Mouse (Mus musculus): Measurements from ENCODE around the gene Rerg.

Gene Rerg

DNA sequence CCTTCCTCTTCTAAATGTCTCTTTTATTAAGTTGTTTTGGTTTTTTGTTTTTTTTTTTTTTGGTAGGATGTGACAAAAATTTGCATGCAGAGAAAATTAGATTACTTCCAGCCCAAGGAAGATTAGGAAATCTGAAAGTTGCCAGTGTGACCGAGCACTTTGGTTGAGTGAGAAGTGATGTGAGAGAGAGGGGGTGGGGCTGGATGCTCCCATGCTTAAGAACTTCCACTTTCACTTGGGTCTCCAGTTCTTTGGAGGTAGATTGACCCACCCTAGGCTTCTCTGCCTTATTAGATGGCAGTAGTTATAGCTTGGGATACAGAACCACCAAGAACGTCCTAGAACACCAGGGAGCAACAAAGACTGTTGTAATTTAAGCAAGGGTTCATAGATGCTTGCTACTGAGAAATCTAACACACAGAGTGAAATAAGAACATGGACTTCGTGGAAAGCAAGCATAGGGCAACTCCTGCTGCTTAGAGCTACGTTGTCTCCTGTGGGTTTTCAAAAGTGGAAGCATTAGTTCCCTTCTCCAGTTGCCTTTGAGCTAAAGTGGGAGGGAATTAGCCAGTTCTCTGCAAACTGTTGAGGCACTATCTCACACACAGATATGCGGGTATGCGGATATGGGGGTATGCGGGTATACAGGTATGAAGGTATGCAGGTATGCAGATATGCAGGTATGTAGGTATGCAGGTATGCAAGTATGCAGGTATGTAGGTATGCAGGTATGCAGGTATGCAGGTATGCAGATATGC is 152.9 kb downstream of the Rerg start:
- no peak for DNase-seq (ENCODE audit: extremely low spot score)

DNA sequence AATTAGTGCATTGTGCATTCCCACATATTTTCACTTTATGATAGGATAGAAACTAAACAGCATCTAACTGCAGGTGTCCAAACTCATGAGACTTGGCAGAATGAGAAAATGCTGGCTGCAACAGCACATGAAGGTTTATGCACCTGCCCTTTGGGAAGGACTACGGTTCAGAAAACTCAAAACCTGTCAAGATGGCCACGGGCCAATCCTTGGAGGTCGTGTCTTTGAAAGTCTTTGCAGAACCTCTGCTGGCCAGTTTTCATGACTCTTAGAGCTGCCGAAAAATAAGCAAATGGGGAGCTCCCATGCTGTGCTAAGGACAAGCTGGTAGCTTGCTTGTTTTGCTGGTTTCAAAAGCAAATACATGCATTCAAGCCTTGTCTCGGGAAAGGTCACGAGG is 156.0 kb downstream of the Rerg start:
- DNase-seq (ENCODE audit: extremely low spot score) = no peak

DNA sequence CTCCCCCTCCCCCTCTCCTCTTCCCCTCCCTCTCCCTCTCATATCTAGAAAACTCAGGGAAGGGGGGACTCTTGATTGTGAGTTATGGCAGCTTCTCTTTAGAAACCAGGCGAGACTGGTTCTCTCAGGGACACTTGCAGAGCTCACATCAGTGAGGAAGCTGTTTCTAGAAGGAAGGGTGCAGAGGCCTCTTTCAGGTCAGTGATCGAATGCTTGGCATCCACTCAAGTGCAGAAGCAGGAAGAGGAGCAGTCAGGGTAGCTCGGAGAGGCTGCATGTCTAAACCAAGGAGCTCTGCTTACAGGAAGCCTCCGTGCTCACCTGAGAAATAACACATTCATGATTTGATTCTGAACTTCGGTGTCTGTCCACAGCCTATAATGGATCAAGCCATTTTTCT is 159.1 kb downstream of the Rerg start:
- no peak for DNase-seq (ENCODE audit: extremely low spot score)
